Comparison of ENCODE assay signal across 16 mouse cellular contexts in genomic region chr6:67501938-67502337, GRCm38 (mm10). TPM values are rescaled to one million over a fixed set of nuclear protein-coding genes. Genes with fewer than 3 reads are reported as not detected.
DNase-seq lines count a peak whose midpoint lies in the region; ATAC-seq lines count a peak whose summit lies in the region.
"Not testable (repeated sequence)": the region's sequence is repeated elsewhere in the genome, so short reads cannot be mapped to it uniquely, and the experiment has no call there.
"Had no signal": no experiment of that assay in that cellular context is flagged by ENCODE, and none has a peak within 500 bp of the region (broad histone marks: within the 10 kb centered on the region; RNA-seq: fewer than 3 reads in every experiment).

No protein-coding gene starts in this region.

- not testable (repeated sequence) for H3K4me2 ChIP-seq in embryonic facial prominence, embryonic 14.5 days (ENCODE audit: low read depth, low read length); forebrain, embryonic 14.5 days (ENCODE audit: low read length); hindbrain, embryonic 11.5 days (replicated peaks; ENCODE audit: low read depth, low read length); kidney, embryonic 16.5 days (replicated peaks; ENCODE audit: low read depth, low read length); limb, embryonic 15.5 days; midbrain, embryonic 13.5 days (replicated peaks); neural tube, embryonic 15.5 days

- H3K27me3 ChIP-seq in embryonic facial prominence, embryonic 14.5 days (replicated peaks; ENCODE audit: control insufficient read depth, insufficient read depth, low read length); forebrain, embryonic 14.5 days (replicated peaks; ENCODE audit: control insufficient read depth, insufficient read depth, low read length); hindbrain, embryonic 11.5 days (ENCODE audit: control insufficient read depth, insufficient read depth, low read length); kidney, embryonic 16.5 days (ENCODE audit: insufficient read depth, low read length); limb, embryonic 15.5 days; midbrain, embryonic 13.5 days; neural tube, embryonic 15.5 days (replicated peaks): not testable (repeated sequence)

- not testable (repeated sequence) for H3K9me3 ChIP-seq in embryonic facial prominence, embryonic 14.5 days (ENCODE audit: control insufficient read depth, low read length); forebrain, embryonic 14.5 days (replicated peaks; ENCODE audit: control insufficient read depth, low read length); hindbrain, embryonic 11.5 days (ENCODE audit: control insufficient read depth, low read length); kidney, embryonic 16.5 days (ENCODE audit: low read length); limb, embryonic 15.5 days; midbrain, embryonic 13.5 days; neural tube, embryonic 15.5 days (replicated peaks)

- WGBS in embryonic facial prominence, embryonic 14.5 days, result 96% methylated on average over 2 of the region's 6 CpGs
- WGBS in forebrain, embryonic 14.5 days, result 94% methylated on average over 2 of the region's 6 CpGs
- 90% methylated on average over 2 of the region's 6 CpGs for WGBS in hindbrain, embryonic 11.5 days
- WGBS in kidney, embryonic 16.5 days, result 95% methylated on average over 2 of the region's 6 CpGs
- WGBS in limb, embryonic 15.5 days, result 87% methylated on average over 2 of the region's 6 CpGs
- 96% methylated on average over 2 of the region's 6 CpGs for WGBS in midbrain, embryonic 13.5 days
- WGBS in neural tube, embryonic 15.5 days, result 100% methylated on average over 2 of the region's 6 CpGs

- not testable (repeated sequence) for H3K9ac ChIP-seq in embryonic facial prominence, embryonic 14.5 days (ENCODE audit: low read depth, low read length); forebrain, embryonic 14.5 days (ENCODE audit: low read length); hindbrain, embryonic 11.5 days (ENCODE audit: low read depth, low read length); kidney, embryonic 16.5 days (replicated peaks; ENCODE audit: low read length); limb, embryonic 15.5 days; midbrain, embryonic 13.5 days (replicated peaks); neural tube, embryonic 15.5 days (replicated peaks)

- not testable (repeated sequence) for DNase-seq in embryonic facial prominence, embryonic 14.5 days (ENCODE audit: low spot score); forebrain, embryonic 14.5 days (ENCODE audit: low spot score); hindbrain, embryonic 11.5 days (ENCODE audit: low spot score)

- H3K4me1 ChIP-seq in embryonic facial prominence, embryonic 14.5 days (ENCODE audit: control insufficient read depth, insufficient read depth, low read length); forebrain, embryonic 14.5 days (ENCODE audit: control insufficient read depth, insufficient read depth, low read length); hindbrain, embryonic 11.5 days (replicated peaks; ENCODE audit: control insufficient read depth, insufficient read depth, low read length); kidney, embryonic 16.5 days (ENCODE audit: insufficient read depth, low read length); limb, embryonic 15.5 days; midbrain, embryonic 13.5 days (replicated peaks); neural tube, embryonic 15.5 days: not testable (repeated sequence)

- H3K4me3 ChIP-seq in embryonic facial prominence, embryonic 14.5 days (ENCODE audit: low read depth, low read length); forebrain, embryonic 14.5 days (ENCODE audit: low read depth, low read length); hindbrain, embryonic 11.5 days (ENCODE audit: low read depth, low read length); kidney, embryonic 16.5 days (ENCODE audit: low read length); limb, embryonic 15.5 days; midbrain, embryonic 13.5 days (replicated peaks); neural tube, embryonic 15.5 days (replicated peaks): not testable (repeated sequence)

- peak; percentile 53; the same call in 1 of the 2 replicates for ATAC-seq in embryonic facial prominence, embryonic 14.5 days (ENCODE audit: low read depth)
- ATAC-seq in forebrain, embryonic 14.5 days, result 0 out of 2 replicates have a peak, but pooled peaks have one; percentile 46
- ATAC-seq in hindbrain, embryonic 11.5 days (ENCODE audit: low FRiP score), result peak; percentile 76
- ATAC-seq in kidney, embryonic 16.5 days (ENCODE audit: low FRiP score, low TSS enrichment), result peak; percentile 67; the same call in 1 of the 2 replicates
- 0 out of 2 replicates have a peak, but pooled peaks have one; percentile 48 for ATAC-seq in limb, embryonic 15.5 days (ENCODE audit: insufficient number of reproducible peaks, low FRiP score, low TSS enrichment, low read depth)
- ATAC-seq in midbrain, embryonic 13.5 days, result 0 out of 2 replicates have a peak, but pooled peaks have one; percentile 62
- peak; percentile 81; the same call in 1 of the 2 replicates for ATAC-seq in neural tube, embryonic 15.5 days (ENCODE audit: low FRiP score)

- H3K36me3 ChIP-seq in embryonic facial prominence, embryonic 14.5 days (ENCODE audit: control insufficient read depth, insufficient read depth, low read length); forebrain, embryonic 14.5 days (ENCODE audit: control insufficient read depth, insufficient read depth, low read length); hindbrain, embryonic 11.5 days (ENCODE audit: control insufficient read depth, insufficient read depth, low read length); kidney, embryonic 16.5 days (ENCODE audit: insufficient read depth, low read length); limb, embryonic 15.5 days; midbrain, embryonic 13.5 days; neural tube, embryonic 15.5 days: not testable (repeated sequence)

- H3K27ac ChIP-seq in embryonic facial prominence, embryonic 14.5 days (replicated peaks; ENCODE audit: low read depth, low read length); forebrain, embryonic 14.5 days (ENCODE audit: low read depth, low read length); hindbrain, embryonic 11.5 days (ENCODE audit: low read depth, low read length); kidney, embryonic 16.5 days (ENCODE audit: low read length); limb, embryonic 15.5 days; midbrain, embryonic 13.5 days; neural tube, embryonic 15.5 days (replicated peaks): not testable (repeated sequence)

RNA-seq across cellular contexts. Expression of gene Il23r, which starts 10.3 kb away (rescaled TPM):
- polyA plus RNA-seq in embryonic facial prominence, embryonic 14.5 days (2014; fragmentation: Nextera tagmentation; extraction: Ambion mirVana), result 0.13 TPM in 1 of 2 replicates, not detected in the other
- polyA plus RNA-seq in forebrain, embryonic 14.5 days (2014; fragmentation: Nextera tagmentation; extraction: Ambion mirVana), result not detected in 2 replicates
- not detected in 2 replicates for polyA plus RNA-seq in hindbrain, embryonic 11.5 days (2014; fragmentation: Nextera tagmentation; extraction: Ambion mirVana)
- polyA plus RNA-seq in kidney, embryonic 16.5 days (2015; fragmentation: Nextera tagmentation; extraction: Ambion mirVana), result not detected in 2 replicates
- 0.05 TPM in 1 of 2 replicates, not detected in the other for polyA plus RNA-seq in limb, embryonic 15.5 days (2015; fragmentation: Nextera tagmentation; extraction: Ambion mirVana)
- not detected in 2 replicates for polyA plus RNA-seq in midbrain, embryonic 13.5 days (2015; fragmentation: Nextera tagmentation; extraction: Ambion mirVana)
- polyA plus RNA-seq in neural tube, embryonic 15.5 days (2015; fragmentation: Nextera tagmentation; extraction: Ambion mirVana), result not detected in 2 replicates
- polyA plus RNA-seq: embryonic facial prominence, embryonic 10.5 days; erythroblast, embryonic 14.5 days; forebrain, postnatal 0 days; heart, adult 2 months; heart, embryonic 13.5 days; hindbrain, embryonic 10.5 days; liver, embryonic 14.5 days; midbrain, embryonic 10.5 days; testis, adult 2 months had no signal

RNA-seq across cellular contexts. Expression of gene Tacstd2, which starts 33.7 kb away (rescaled TPM):
- polyA plus RNA-seq in embryonic facial prominence, embryonic 14.5 days (2014; fragmentation: Nextera tagmentation; extraction: Ambion mirVana), result 52.5 and 79.3 TPM in 2 replicates
- 0.51 and 0.61 TPM in 2 replicates for polyA plus RNA-seq in forebrain, embryonic 14.5 days (2014; fragmentation: Nextera tagmentation; extraction: Ambion mirVana)
- 5.5 and 10.0 TPM in 2 replicates for polyA plus RNA-seq in hindbrain, embryonic 11.5 days (2014; fragmentation: Nextera tagmentation; extraction: Ambion mirVana)
- polyA plus RNA-seq in kidney, embryonic 16.5 days (2015; fragmentation: Nextera tagmentation; extraction: Ambion mirVana), result 73.5 and 75.3 TPM in 2 replicates
- 311 and 328 TPM in 2 replicates for polyA plus RNA-seq in limb, embryonic 15.5 days (2015; fragmentation: Nextera tagmentation; extraction: Ambion mirVana)
- polyA plus RNA-seq in midbrain, embryonic 13.5 days (2015; fragmentation: Nextera tagmentation; extraction: Ambion mirVana), result 0.18 and 0.20 TPM in 2 replicates
- polyA plus RNA-seq in neural tube, embryonic 15.5 days (2015; fragmentation: Nextera tagmentation; extraction: Ambion mirVana), result 0.73 and 5.6 TPM in 2 replicates
- polyA plus RNA-seq: erythroblast, embryonic 14.5 days; testis, adult 2 months had no signal
